Mouse (Mus musculus): Measurements from ENCODE around the gene Rbks. TPM values are rescaled to one million over a fixed set of nuclear protein-coding genes. Genes with fewer than 3 reads are reported as not detected.
A peak's percentile ranks its signal among the peaks of the same experiment; 100 is the strongest.
"Not testable (repeated sequence)": the region's sequence is repeated elsewhere in the genome, so short reads cannot be mapped to it uniquely, and the experiment has no call there.

The Rbks gene
- polyA plus RNA-seq, 1 experiment, result 4.2 TPM

GRCm38 (mm10) chr5:31634161-31634560 is 63.3 kb downstream of the Rbks start:
- no peak overlapping the region for H3K4me3 ChIP-seq (ENCODE audit: insufficient read depth, low read length)
- H3K27ac ChIP-seq (ENCODE audit: insufficient read depth, low read length), result no peak overlapping the region
- TF ChIP-seq POLR2A (IDR thresholded peaks at IDR 0.05; ENCODE audit: extremely low read depth, insufficient read depth, low read length), result no peak
- no peak for TF ChIP-seq CTCF (IDR thresholded peaks at IDR 0.05; ENCODE audit: extremely low read depth, insufficient read depth, low read length)
- no peaks in the 10 kb centered on the region for H3K4me1 ChIP-seq (ENCODE audit: control insufficient read depth, insufficient read depth, low read length)

DNA sequence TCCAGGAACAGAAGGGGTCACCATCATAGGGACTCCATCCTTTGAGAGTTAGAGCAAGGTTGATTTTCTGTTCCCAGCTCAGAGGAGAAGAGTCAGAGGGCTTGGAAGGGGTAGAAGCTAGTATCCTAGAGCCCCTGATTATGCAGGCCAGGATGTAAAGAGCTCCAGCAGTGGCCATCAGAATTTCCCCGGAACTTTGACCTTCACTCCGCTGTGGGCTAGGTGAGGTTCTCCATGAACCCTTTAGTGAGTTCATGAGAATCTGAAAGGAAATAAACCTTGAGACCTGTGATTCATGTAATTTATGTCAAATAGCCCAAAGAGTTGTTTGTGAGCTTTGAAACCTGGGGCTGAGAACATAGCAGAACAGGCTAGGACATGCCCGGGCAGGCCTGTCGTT is 66.3 kb downstream of the Rbks start:
- H3K4me3 ChIP-seq (ENCODE audit: insufficient read depth, low read length); H3K27ac ChIP-seq (ENCODE audit: insufficient read depth, low read length); H3K4me1 ChIP-seq (ENCODE audit: control insufficient read depth, insufficient read depth, low read length): not testable (repeated sequence)

- no peak overlapping the region for H3K27ac ChIP-seq (ENCODE audit: insufficient read depth, low read length)
- TF ChIP-seq CTCF (IDR thresholded peaks at IDR 0.05; ENCODE audit: extremely low read depth, insufficient read depth, low read length), result no peak
- TF ChIP-seq POLR2A (IDR thresholded peaks at IDR 0.05; ENCODE audit: extremely low read depth, insufficient read depth, low read length), result no peak
- H3K4me3 ChIP-seq (ENCODE audit: insufficient read depth, low read length), result no peak overlapping the region
- H3K4me1 ChIP-seq (ENCODE audit: control insufficient read depth, insufficient read depth, low read length), result no peaks in the 10 kb centered on the region; the same call in 1 of the 2 replicates
Observed at GRCm38 (mm10) chr5:31630064-31630463, 67.4 kb downstream of the Rbks start.

GRCm38 (mm10) chr5:31628555-31628954 is 68.9 kb downstream of the Rbks start:
- no peak overlapping the region for H3K4me3 ChIP-seq (ENCODE audit: insufficient read depth, low read length)
- no peak for TF ChIP-seq POLR2A (IDR thresholded peaks at IDR 0.05; ENCODE audit: extremely low read depth, insufficient read depth, low read length)
- no peak for TF ChIP-seq CTCF (IDR thresholded peaks at IDR 0.05; ENCODE audit: extremely low read depth, insufficient read depth, low read length)
- no peak overlapping the region for H3K27ac ChIP-seq (ENCODE audit: insufficient read depth, low read length)

DNA sequence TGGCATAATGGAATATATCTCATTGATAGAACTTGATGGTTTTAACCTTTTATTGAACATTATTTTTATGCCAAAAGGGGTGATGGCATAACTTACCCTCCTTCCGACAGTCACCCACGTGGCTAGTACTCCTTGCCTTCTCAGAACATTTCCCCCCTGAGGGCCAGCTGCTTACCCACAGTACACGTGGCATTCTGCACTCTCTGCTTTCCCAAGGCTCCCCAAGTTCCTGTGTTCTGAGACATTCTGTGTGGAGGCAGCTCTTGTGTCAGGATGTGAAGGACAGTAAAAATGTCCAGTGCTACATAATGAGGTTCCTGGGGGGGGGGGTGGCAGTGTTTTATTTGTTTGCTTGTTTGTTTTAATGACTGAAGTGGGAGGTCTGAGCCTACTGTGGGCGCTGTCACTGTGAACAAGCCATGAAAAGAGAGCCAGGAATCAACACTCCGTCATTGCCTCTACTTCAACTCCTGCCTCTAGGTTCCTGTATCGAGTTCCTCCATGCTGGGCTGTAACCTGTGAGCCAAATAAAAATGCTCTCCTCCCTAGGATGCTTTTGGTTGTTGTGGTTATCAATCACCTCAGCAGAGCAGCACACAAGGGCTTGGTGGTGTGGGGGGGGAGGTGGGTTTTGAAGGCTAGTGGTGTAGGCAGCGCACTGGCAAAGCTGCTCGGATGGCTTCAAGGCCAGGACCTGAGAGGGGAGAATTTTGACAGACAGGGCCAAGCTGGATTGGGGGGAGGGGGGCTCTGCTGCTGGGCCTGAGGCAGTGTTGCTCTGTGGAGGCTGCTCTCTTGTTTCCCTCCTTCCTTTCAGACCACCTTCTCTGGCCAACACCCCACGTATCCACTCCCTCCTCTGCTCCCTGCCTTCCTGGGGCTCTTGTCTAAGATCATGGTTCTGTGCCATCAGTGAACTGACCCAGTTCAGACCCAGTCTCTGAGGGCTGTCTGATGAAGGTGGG is 69.6 kb downstream of the Rbks start:
- H3K27ac ChIP-seq (ENCODE audit: insufficient read depth, low read length), result no peak overlapping the region
- no peak overlapping the region for H3K4me3 ChIP-seq (ENCODE audit: insufficient read depth, low read length)
- no peak for TF ChIP-seq POLR2A (IDR thresholded peaks at IDR 0.05; ENCODE audit: extremely low read depth, insufficient read depth, low read length)
- no peak for TF ChIP-seq CTCF (IDR thresholded peaks at IDR 0.05; ENCODE audit: extremely low read depth, insufficient read depth, low read length)
- H3K4me1 ChIP-seq (ENCODE audit: control insufficient read depth, insufficient read depth, low read length), result no peaks in the 10 kb centered on the region; the same call in 1 of the 2 replicates

More at GRCm38 (mm10) chr5:31628555-31628954, 68.9 kb downstream of the Rbks start:
- no peaks in the 10 kb centered on the region; the same call in 1 of the 2 replicates for H3K4me1 ChIP-seq (ENCODE audit: control insufficient read depth, insufficient read depth, low read length)

- no peak for TF ChIP-seq POLR2A (IDR thresholded peaks at IDR 0.05; ENCODE audit: extremely low read depth, insufficient read depth, low read length)
- TF ChIP-seq CTCF (IDR thresholded peaks at IDR 0.05; ENCODE audit: extremely low read depth, insufficient read depth, low read length), result no peak
- Histone ChIP-seq H3K27ac (ENCODE audit: insufficient read depth, low read length) (no peak overlapping the region), H3K4me3 (ENCODE audit: insufficient read depth, low read length) (no peak overlapping the region), H3K4me1 (ENCODE audit: control insufficient read depth, insufficient read depth, low read length) (no peaks in the 10 kb centered on the region; the same call in 1 of the 2 replicates)
Observed at GRCm38 (mm10) chr5:31627117-31627516, 70.3 kb downstream of the Rbks start.

DNA sequence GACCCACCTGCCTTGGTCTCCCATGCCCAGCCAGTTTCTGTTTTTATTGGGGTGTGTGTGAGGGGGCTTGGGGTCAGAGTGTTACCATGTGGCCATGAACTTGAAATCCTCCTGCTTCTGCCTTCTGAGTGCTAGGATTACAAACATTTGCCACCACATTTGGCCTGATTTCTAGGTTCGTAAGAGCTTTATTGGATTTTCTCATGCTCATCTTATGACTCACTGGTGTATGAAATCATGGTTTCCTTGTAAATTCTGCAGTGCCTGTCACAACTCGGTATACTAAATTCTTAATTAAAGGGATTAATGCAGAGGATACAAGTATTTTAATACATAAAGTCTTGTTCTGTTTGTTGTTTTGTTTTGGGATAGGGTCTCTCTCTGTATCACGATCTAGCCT is 77.1 kb downstream of the Rbks start:
- no peaks in the 10 kb centered on the region for H3K4me1 ChIP-seq (ENCODE audit: control insufficient read depth, insufficient read depth, low read length)
- no peak overlapping the region for H3K27ac ChIP-seq (ENCODE audit: insufficient read depth, low read length)
- TF ChIP-seq CTCF (IDR thresholded peaks at IDR 0.05; ENCODE audit: extremely low read depth, insufficient read depth, low read length), result no peak
- no peak for TF ChIP-seq POLR2A (IDR thresholded peaks at IDR 0.05; ENCODE audit: extremely low read depth, insufficient read depth, low read length)
- H3K4me3 ChIP-seq (ENCODE audit: insufficient read depth, low read length), result no peak overlapping the region

DNA sequence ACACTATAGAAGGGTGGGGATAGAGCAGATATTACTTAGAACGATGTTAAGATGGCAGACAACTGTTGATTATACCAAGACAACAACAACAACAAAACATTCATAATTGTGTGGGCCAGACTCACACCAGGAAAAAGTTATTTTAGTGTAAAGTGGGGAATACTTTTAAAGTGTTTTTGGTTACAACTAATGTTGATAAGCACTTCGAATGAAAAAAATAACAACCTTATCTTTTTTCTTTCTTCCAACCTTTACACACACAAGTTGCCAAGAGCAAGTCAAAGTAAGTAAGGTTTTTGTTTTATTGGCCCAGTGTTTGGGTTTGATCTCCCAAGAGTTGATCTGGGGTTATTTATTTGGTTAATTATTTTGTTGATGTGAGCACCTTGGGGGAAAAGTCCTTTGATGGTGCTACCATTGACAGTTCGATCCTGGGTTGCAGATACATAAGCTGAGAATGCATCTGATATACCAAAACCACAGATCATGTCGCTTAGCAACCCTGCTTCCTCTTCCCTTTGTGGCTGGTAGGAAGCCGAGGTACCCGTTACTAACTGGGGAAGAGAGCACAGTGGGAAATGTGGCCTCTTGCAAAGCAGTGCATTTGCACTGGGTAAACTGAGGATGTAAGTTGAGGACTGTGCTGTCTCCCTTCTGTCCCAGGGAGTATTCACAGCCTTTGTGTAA is 82.9 kb downstream of the Rbks start:
- peak overlapping the region; percentile 70 for H3K4me3 ChIP-seq (ENCODE audit: insufficient read depth, low read length)
- no peak overlapping the region for H3K27ac ChIP-seq (ENCODE audit: insufficient read depth, low read length)
- TF ChIP-seq CTCF (IDR thresholded peaks at IDR 0.05; ENCODE audit: extremely low read depth, insufficient read depth, low read length) (no peak), POLR2A (IDR thresholded peaks at IDR 0.05; ENCODE audit: extremely low read depth, insufficient read depth, low read length) (no peak)
- peaks cover 2% of the 10 kb centered on the region; the same call in 1 of the 2 replicates for H3K4me1 ChIP-seq (ENCODE audit: control insufficient read depth, insufficient read depth, low read length)

DNA sequence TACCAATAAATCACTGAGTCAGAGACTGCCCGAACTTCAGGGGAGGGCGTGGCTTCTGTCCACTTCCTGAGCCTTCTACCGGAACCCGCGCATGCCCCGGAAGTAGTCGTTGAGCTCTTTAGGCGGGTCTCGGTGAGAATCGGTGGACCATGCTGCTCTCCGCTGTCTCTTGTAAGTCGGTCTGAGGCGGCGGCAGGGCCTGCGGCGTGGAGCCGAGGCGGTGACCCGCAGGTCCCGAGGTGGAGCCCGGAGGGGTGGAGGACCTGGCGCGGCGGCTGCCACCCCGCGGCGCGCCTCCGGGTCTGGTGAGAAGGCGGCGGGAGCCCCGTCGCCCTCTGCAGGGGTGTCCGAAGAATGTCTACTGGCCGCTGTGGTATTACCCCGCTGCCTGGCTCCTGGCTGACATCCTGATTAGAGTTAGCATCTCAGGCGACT is 83.6 kb downstream of the Rbks start:
- H3K4me3 ChIP-seq (ENCODE audit: insufficient read depth, low read length), result peak overlapping the region; percentile 70
- peaks cover 2% of the 10 kb centered on the region; the same call in 1 of the 2 replicates for H3K4me1 ChIP-seq (ENCODE audit: control insufficient read depth, insufficient read depth, low read length)
- no peak for TF ChIP-seq CTCF (IDR thresholded peaks at IDR 0.05; ENCODE audit: extremely low read depth, insufficient read depth, low read length)
- peak; percentile 75 for TF ChIP-seq POLR2A (IDR thresholded peaks at IDR 0.05; ENCODE audit: extremely low read depth, insufficient read depth, low read length)
- 0 out of 2 replicates have a peak overlapping the region, but pooled peaks have one; percentile 76 for H3K27ac ChIP-seq (ENCODE audit: insufficient read depth, low read length)
